Mouse (Mus musculus): ENCODE results near the gene Zswim4. TPM values are rescaled to one million over a fixed set of nuclear protein-coding genes. Genes with fewer than 3 reads are reported as not detected.
A peak's percentile ranks its signal among the peaks of the same experiment; 100 is the strongest.

Zswim4 gene
- polyA plus RNA-seq, 1 experiment from 2014 or later, result 32.4 TPM

DNA sequence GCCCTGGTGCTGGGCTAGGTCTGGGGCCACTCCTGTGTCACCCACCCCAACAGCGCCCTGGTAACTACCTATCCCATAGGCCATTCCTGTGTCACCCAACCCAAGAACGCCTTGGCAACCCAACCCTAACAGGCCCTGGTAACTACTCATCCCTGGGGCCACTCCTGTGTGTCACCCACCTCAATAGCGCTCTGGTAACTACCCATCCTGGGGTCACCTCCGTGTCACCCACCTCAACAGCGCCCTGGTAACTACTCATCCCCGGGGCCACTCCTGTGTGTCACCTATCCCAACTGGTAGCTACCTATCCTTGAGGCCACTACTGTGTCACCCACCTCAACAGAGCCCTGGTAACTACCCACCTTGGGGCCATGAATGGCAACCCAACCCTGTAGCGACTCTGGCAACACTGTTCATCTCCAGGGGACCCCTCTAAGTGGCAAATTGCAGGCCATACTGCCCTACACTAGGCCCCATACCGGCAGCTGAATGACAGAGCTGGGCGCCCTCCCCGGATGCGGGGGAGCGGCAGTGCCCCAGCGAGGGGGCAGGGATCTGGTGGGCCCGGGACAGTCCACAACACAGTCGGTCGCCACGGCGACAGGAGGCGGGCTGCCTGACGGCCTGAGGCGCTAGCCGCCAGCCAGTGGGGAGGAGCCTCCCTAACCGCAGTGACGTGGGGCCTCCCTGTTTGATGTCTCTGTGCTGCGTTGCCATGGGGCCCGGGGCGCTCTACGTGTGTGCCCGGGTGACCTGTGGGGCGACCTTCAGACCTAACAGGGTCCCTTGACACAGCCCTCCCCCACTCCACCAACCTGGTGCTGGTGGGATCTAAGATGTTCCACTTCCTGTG is 38.7 kb downstream of the Zswim4 start:
- Histone ChIP-seq H3K4me2 (replicated peaks) (peak overlapping the region; percentile 52), H3K9me3 (no peaks in the 10 kb centered on the region), H3K4me3 (peak overlapping the region; percentile 42), H3K36me3 (no peaks in the 10 kb centered on the region), H3K27me3 (no peaks in the 10 kb centered on the region), H3K27ac (peak overlapping the region; percentile 98), H3K4me1 (peaks cover 49% of the 10 kb centered on the region), H3K9ac (peak overlapping the region; percentile 10; the same call in 1 of the 2 replicates)
- peak; percentile 63 for ATAC-seq (ENCODE audit: insufficient number of reproducible peaks, insufficient read depth, low FRiP score, low TSS enrichment)
- WGBS, result 2% methylated on average over 26 of the region's 30 CpGs

DNA sequence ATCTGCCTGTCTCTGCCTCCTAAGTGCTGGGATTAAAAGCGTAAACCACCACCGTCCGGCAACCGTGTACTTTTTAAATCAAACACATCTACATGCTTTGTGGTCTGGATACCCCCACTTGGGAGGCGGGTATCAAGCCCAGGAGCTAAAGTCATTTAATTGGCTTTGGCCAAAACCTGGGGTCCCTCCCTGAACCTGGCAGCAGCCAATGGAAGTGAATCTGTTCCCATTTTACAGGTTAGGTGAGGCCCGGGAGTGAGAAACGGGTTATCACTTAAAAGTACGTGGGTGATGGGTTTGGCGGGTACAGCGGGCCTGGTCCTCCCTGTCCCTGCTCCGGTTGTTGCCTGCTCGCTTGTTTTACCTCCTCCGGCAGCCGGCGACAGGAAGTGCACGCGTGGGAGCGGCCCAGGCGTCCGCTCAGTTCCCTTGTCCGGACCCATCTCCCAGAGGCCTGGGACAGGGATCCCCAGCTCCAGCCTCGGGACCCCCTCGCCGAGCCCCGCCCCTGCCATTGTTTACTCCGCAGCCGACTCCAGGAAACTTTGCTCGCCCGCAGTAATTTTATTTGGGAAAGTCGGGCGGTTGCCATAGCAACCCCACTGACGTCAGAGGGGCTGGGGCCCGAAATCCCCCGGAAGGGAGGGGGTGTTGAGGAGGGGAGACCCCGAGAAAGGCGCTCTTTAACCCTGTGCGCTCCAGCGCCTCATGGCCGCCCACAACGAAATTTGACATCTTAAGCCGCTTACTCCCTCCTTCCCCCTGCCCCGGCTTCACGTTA is 39.5 kb downstream of the Zswim4 start:
- Histone ChIP-seq H3K27me3 (no peaks in the 10 kb centered on the region; the same call in 1 of the 2 replicates), H3K4me2 (replicated peaks) (peak overlapping the region; percentile 52), H3K9ac (peak overlapping the region; percentile 55), H3K27ac (peak overlapping the region; percentile 98), H3K9me3 (no peaks in the 10 kb centered on the region), H3K4me3 (peak overlapping the region; percentile 42), H3K4me1 (peaks cover 47% of the 10 kb centered on the region), H3K36me3 (no peaks in the 10 kb centered on the region)
- WGBS, result 1% methylated on average over 43 of the region's 43 CpGs
- ATAC-seq (ENCODE audit: insufficient number of reproducible peaks, insufficient read depth, low FRiP score, low TSS enrichment), result peak; percentile 12; the same call in 1 of the 2 replicates

GRCm38 (mm10) chr8:84194224-84194743 is 42.6 kb downstream of the Zswim4 start:
- no peaks in the 10 kb centered on the region for H3K9me3 ChIP-seq
- ATAC-seq (ENCODE audit: insufficient number of reproducible peaks, insufficient read depth, low FRiP score, low TSS enrichment), result no peak
- H3K27me3 ChIP-seq, result no peaks in the 10 kb centered on the region; the same call in 1 of the 2 replicates
- no peak overlapping the region for H3K4me2 ChIP-seq (replicated peaks)
- H3K4me3 ChIP-seq, result no peak overlapping the region
- 80% methylated on average over 3 of the region's 3 CpGs for WGBS
- no peak overlapping the region for H3K9ac ChIP-seq
- no peaks in the 10 kb centered on the region for H3K36me3 ChIP-seq
- H3K4me1 ChIP-seq, result peaks cover 30% of the 10 kb centered on the region
- H3K27ac ChIP-seq, result no peak overlapping the region

DNA sequence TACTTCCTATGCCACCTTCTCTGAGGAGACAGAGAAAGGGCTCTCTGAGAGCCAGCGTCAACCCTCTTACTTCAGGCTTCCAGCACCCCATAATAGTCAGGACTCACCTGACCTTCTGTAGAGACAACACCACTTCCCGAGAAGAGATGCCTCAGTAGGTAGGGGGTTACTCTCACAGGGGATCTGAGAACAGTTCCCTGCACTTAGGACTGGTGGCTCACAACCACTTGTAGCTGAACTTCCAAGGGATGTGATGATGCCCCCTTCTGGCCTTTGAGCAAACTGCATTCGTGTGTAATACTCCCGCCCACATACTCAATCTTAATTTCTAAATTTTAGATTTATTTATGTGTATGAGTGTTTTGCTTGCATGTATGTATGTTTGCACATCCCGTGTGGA is 43.3 kb downstream of the Zswim4 start:
- 73% methylated on average over 5 of the region's 5 CpGs for WGBS
- Histone ChIP-seq H3K36me3 (no peaks in the 10 kb centered on the region), H3K4me3 (no peak overlapping the region), H3K27ac (no peak overlapping the region), H3K4me1 (peaks cover 23% of the 10 kb centered on the region), H3K9me3 (no peaks in the 10 kb centered on the region), H3K9ac (no peak overlapping the region), H3K4me2 (replicated peaks) (no peak overlapping the region), H3K27me3 (no peaks in the 10 kb centered on the region; the same call in 1 of the 2 replicates)
- ATAC-seq (ENCODE audit: insufficient number of reproducible peaks, insufficient read depth, low FRiP score, low TSS enrichment), result no peak

DNA sequence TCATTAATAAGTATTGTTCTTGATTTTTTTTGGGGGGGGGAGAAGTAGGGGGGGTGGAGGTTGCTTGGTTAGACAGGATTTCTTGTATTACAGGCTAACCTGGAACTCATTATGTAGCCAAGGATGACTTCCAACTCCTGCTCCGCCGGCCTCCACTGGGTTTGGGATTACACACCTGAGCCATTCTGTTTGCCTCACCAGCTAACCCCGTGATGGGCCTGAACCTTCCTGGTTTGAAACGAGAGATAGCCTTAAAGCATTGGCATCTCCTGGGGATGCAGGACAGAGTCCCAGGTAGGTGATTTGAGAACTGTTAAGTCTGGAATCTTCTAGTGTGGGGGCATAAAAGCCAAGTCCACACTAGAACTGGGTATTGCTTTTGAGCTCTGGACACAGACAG is 43.7 kb downstream of the Zswim4 start:
- Histone ChIP-seq H3K27me3 (no peaks in the 10 kb centered on the region; the same call in 1 of the 2 replicates), H3K27ac (no peak overlapping the region), H3K4me3 (no peak overlapping the region), H3K4me1 (peaks cover 19% of the 10 kb centered on the region), H3K9me3 (no peaks in the 10 kb centered on the region), H3K9ac (no peak overlapping the region), H3K36me3 (no peaks in the 10 kb centered on the region), H3K4me2 (replicated peaks) (peak overlapping the region; percentile 40; the same call in 1 of the 2 replicates)
- WGBS, result 25% methylated on average over 4 of the region's 4 CpGs
- no peak for ATAC-seq (ENCODE audit: insufficient number of reproducible peaks, insufficient read depth, low FRiP score, low TSS enrichment)

GRCm38 (mm10) chr8:84192555-84192954 is 44.3 kb downstream of the Zswim4 start:
- peak; percentile 61; the same call in 1 of the 2 replicates for ATAC-seq (ENCODE audit: insufficient number of reproducible peaks, insufficient read depth, low FRiP score, low TSS enrichment)
- Histone ChIP-seq H3K4me3 (peak overlapping the region; percentile 17), H3K4me1 (peaks cover 14% of the 10 kb centered on the region), H3K9me3 (no peaks in the 10 kb centered on the region), H3K36me3 (no peaks in the 10 kb centered on the region), H3K27ac (peak overlapping the region; percentile 80; the same call in 1 of the 2 replicates), H3K27me3 (no peaks in the 10 kb centered on the region; the same call in 1 of the 2 replicates), H3K4me2 (replicated peaks) (peak overlapping the region; percentile 40), H3K9ac (peak overlapping the region; percentile 17; the same call in 1 of the 2 replicates)
- WGBS, result 3% methylated on average over 33 of the region's 33 CpGs

- Histone ChIP-seq H3K27ac (peak overlapping the region; percentile 80), H3K9me3 (no peaks in the 10 kb centered on the region), H3K4me1 (peaks cover 16% of the 10 kb centered on the region), H3K9ac (peak overlapping the region; percentile 17; the same call in 1 of the 2 replicates), H3K27me3 (no peaks in the 10 kb centered on the region; the same call in 1 of the 2 replicates), H3K4me3 (peak overlapping the region; percentile 17), H3K4me2 (replicated peaks) (peak overlapping the region; percentile 40), H3K36me3 (no peaks in the 10 kb centered on the region)
- 31% methylated on average over 13 of the region's 13 CpGs for WGBS
- ATAC-seq (ENCODE audit: insufficient number of reproducible peaks, insufficient read depth, low FRiP score, low TSS enrichment), result 0 out of 2 replicates have a peak, but pooled peaks have one; percentile 19
Measured at GRCm38 (mm10) chr8:84192023-84192422, 44.8 kb downstream of the Zswim4 start.

GRCm38 (mm10) chr8:84190191-84190867 is 46.5 kb downstream of the Zswim4 start:
- Histone ChIP-seq H3K36me3 (no peaks in the 10 kb centered on the region), H3K9me3 (no peaks in the 10 kb centered on the region), H3K27me3 (no peaks in the 10 kb centered on the region; the same call in 1 of the 2 replicates), H3K9ac (no peak overlapping the region), H3K4me1 (peaks cover 20% of the 10 kb centered on the region), H3K27ac (no peak overlapping the region), H3K4me2 (replicated peaks) (no peak overlapping the region), H3K4me3 (no peak overlapping the region)
- no peak for ATAC-seq (ENCODE audit: insufficient number of reproducible peaks, insufficient read depth, low FRiP score, low TSS enrichment)
- WGBS, result 91% methylated on average over 7 of the region's 7 CpGs

DNA sequence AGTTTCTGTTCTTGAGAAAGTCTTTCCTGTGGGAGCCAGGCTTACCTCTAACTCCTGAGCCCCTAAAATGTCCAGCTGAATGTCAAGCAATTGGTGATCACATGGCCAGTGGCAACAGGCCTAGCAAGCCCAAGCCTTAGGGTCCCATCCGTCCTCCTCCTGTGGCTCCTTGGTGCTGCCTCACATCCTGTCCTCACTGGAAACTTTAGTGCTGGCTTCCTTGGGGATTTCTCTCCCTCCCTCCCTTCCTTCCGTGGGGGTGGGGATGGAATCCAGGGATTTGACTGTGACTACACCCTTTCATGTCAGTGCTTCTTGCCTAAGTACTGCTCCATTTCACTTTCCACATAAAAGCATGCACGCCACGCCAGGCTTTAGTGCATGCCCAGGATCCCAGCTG is 47.3 kb downstream of the Zswim4 start:
- H3K4me2 ChIP-seq (replicated peaks), result no peak overlapping the region
- no peaks in the 10 kb centered on the region for H3K36me3 ChIP-seq
- no peak for ATAC-seq (ENCODE audit: insufficient number of reproducible peaks, insufficient read depth, low FRiP score, low TSS enrichment)
- H3K9me3 ChIP-seq, result no peaks in the 10 kb centered on the region
- no peak overlapping the region for H3K4me3 ChIP-seq
- H3K4me1 ChIP-seq, result peaks cover 24% of the 10 kb centered on the region
- H3K9ac ChIP-seq, result no peak overlapping the region
- WGBS, result 52% methylated on average over 4 of the region's 4 CpGs
- H3K27me3 ChIP-seq, result no peaks in the 10 kb centered on the region; the same call in 1 of the 2 replicates
- no peak overlapping the region for H3K27ac ChIP-seq

- Histone ChIP-seq H3K9me3 (no peaks in the 10 kb centered on the region), H3K4me1 (peaks cover 26% of the 10 kb centered on the region), H3K27me3 (no peaks in the 10 kb centered on the region; the same call in 1 of the 2 replicates), H3K4me2 (replicated peaks) (no peak overlapping the region), H3K9ac (no peak overlapping the region), H3K27ac (no peak overlapping the region), H3K4me3 (no peak overlapping the region), H3K36me3 (no peaks in the 10 kb centered on the region)
- 85% methylated on average over 10 of the region's 10 CpGs for WGBS
- ATAC-seq (ENCODE audit: insufficient number of reproducible peaks, insufficient read depth, low FRiP score, low TSS enrichment), result no peak
Measured at GRCm38 (mm10) chr8:84188671-84189070, 48.2 kb downstream of the Zswim4 start.
